Mouse (Mus musculus) heart, adult 2 months (tissue): ENCODE data around the gene Olfr1306.

Source experiments
- EP300 ChIP-seq: fragments of 200-500 bp; IDR thresholded peaks from 2 replicates; pipeline ENCODE4 v1.6.1; 2011; ENCODE audit warnings: low read depth, low read length, control low read depth; ENCODE audit not compliant: insufficient read depth
- POLR2A ChIP-seq: fragments of 200-500 bp; IDR thresholded peaks from 2 replicates; pipeline ENCODE4 v1.6.1; 2011; ENCODE audit warnings: mild to moderate bottlenecking, low read depth, low read length, control low read depth; ENCODE audit not compliant: insufficient read depth

DNA sequence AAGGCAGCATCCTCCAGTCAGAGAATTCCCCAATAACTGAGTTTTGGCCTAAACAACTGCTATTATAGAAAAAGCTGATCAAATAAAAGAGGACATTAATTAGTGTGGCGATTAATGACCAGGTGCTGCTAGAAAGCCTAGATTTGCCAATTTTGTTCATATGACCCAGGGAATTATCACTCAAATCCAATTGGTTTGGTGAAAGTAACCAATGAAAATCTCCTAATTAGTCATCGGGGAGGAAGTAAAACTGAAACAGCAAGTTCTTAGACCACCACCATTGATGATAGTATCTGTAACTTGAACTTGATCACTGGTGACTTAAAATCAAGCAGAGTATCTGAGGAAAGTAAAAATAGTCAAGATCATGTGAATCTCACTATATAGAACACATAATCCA is 39.0 kb downstream of the Olfr1306 start, which contains the start of gene Olfr1305:
- TF ChIP-seq POLR2A (no peak), EP300 (no peak)
